Mouse (Mus musculus): ENCODE data around the gene Olfr544. TPM values are rescaled to one million over a fixed set of nuclear protein-coding genes. Genes with fewer than 3 reads are reported as not detected.

Gene Olfr544
- polyA plus RNA-seq (2014; fragmentation: Nextera tagmentation; extraction: Ambion mirVana), result 0.07 and 0.13 TPM in 2 replicates

DNA sequence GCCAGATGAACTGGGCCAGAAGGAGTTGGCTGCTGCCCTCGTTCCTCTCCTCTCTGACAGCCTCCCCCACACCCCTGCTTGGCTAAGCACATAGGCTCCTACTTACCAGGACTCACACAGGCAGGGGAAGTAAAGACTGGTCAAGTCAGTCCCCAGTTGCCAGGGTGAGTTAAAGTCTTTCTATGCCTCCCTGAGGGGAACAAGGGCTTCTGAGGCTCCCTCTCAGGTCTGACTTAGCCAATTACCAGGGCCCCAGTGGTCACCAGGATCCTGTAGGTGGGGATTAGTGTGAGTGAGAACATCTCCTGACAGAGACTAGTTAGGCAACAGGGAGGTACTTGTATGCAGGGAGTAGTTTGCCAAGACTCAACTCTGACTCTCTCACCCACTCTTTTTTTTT is at the start of gene Olfr544:
Gene Olfr544, minus strand, starts transcription at position 153 of the 400 bp plus-strand sequence.
- Histone ChIP-seq H3K4me1 (ENCODE audit: control insufficient read depth, insufficient read depth, low read length) (peaks cover 2% of the 10 kb centered on the region; the same call in 1 of the 2 replicates), H3K27ac (ENCODE audit: low read depth, low read length) (no peak within 1 kb of the TSS), H3K4me2 (no peak within 1 kb of the TSS), H3K9me3 (replicated peaks; ENCODE audit: control insufficient read depth, low read length) (no peaks in the 10 kb centered on the region), H3K9ac (ENCODE audit: low read depth, low read length) (no peak within 1 kb of the TSS), H3K36me3 (ENCODE audit: control insufficient read depth, insufficient read depth, low read length) (no peaks in the 10 kb centered on the region), H3K27me3 (ENCODE audit: control insufficient read depth, insufficient read depth, low read length) (no peaks in the 10 kb centered on the region), H3K4me3 (ENCODE audit: low read depth, low read length) (no peak within 1 kb of the TSS)
- no peak for ATAC-seq (replicated peaks; ENCODE audit: insufficient number of reproducible peaks, low FRiP score, low TSS enrichment)
- WGBS (ENCODE audit: insufficient replicate concordance), result 60% methylated on average over 1 of the region's 1 CpGs

- no peak within 1 kb of the TSS for H3K4me3 ChIP-seq (ENCODE audit: low read depth, low read length)
- H3K36me3 ChIP-seq (ENCODE audit: control insufficient read depth, insufficient read depth, low read length), result no peaks in the 10 kb centered on the region
- H3K4me1 ChIP-seq (ENCODE audit: control insufficient read depth, insufficient read depth, low read length), result no peaks in the 10 kb centered on the region
- WGBS (ENCODE audit: insufficient replicate concordance), result 67% methylated on average over 1 of the region's 1 CpGs
- no peak within 1 kb of the TSS for H3K9ac ChIP-seq (ENCODE audit: low read depth, low read length)
- H3K27me3 ChIP-seq (ENCODE audit: control insufficient read depth, insufficient read depth, low read length), result no peaks in the 10 kb centered on the region
- no peak within 1 kb of the TSS for H3K27ac ChIP-seq (ENCODE audit: low read depth, low read length)
- H3K9me3 ChIP-seq (replicated peaks; ENCODE audit: control insufficient read depth, low read length), result no peaks in the 10 kb centered on the region
- H3K4me2 ChIP-seq, result no peak within 1 kb of the TSS
- no peak for ATAC-seq (replicated peaks; ENCODE audit: insufficient number of reproducible peaks, low FRiP score, low TSS enrichment)
Measured at GRCm38 (mm10) chr7:102534449-102534848, 46.3 kb upstream of the Olfr544 start, which contains the start of gene Olfr547. Olfr547 (plus strand) TSS chr7:102534749.

- no peak for ATAC-seq (replicated peaks; ENCODE audit: insufficient number of reproducible peaks, low FRiP score, low TSS enrichment)
- WGBS (ENCODE audit: insufficient replicate concordance), result 67% methylated on average over 1 of the region's 1 CpGs
- Histone ChIP-seq H3K4me1 (ENCODE audit: control insufficient read depth, insufficient read depth, low read length) (no peaks in the 10 kb centered on the region), H3K9me3 (replicated peaks; ENCODE audit: control insufficient read depth, low read length) (no peaks in the 10 kb centered on the region), H3K27me3 (ENCODE audit: control insufficient read depth, insufficient read depth, low read length) (no peaks in the 10 kb centered on the region), H3K27ac (ENCODE audit: low read depth, low read length) (no peak overlapping the region), H3K4me2 (no peak overlapping the region), H3K36me3 (ENCODE audit: control insufficient read depth, insufficient read depth, low read length) (no peaks in the 10 kb centered on the region), H3K9ac (ENCODE audit: low read depth, low read length) (no peak overlapping the region), H3K4me3 (ENCODE audit: low read depth, low read length) (no peak overlapping the region)
Measured at GRCm38 (mm10) chr7:102529052-102529451, 40.9 kb upstream of the Olfr544 start.

GRCm38 (mm10) chr7:102517051-102517335 is 28.9 kb upstream of the Olfr544 start:
- ATAC-seq (replicated peaks; ENCODE audit: insufficient number of reproducible peaks, low FRiP score, low TSS enrichment), result no peak
- WGBS (ENCODE audit: insufficient replicate concordance), result 72% methylated on average over 2 of the region's 2 CpGs

DNA sequence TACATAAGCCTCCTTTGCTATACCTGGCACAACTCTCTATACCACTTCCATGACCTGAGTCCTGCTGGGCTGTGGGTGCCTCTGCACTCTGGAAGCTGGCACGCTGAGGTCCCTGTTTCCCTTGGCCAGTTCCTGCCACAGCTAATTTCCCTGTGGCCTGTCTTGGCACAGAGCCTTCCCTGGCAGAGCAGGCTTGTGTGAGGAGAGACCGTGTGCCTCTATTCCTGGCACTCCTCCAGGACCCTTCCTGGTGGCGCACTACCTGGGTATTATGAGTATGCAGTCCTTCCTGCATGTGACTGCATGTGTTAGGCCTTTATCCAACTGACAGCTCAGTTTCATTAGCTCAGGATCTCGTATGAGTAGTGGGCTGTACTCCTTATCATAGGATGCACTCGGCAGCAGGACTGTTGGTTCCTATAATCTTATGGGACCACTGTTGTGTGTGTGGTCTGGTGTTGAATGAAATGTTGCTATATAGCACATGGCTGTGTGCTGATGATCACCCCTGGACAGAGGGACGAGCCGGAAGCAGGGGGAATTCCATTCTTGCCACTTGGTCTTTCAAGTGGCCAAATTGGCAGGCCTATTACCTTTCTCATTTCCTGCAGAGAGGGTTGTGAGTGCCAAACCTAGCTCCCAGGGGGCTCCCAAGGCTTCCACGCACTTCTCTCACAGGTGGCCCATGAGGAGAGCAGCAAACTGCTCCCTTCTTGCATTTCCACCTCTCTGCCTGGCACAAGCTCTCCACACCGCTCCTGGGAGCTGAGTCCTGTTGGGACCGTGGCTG is 28.3 kb upstream of the Olfr544 start:
- no peak overlapping the region for H3K4me2 ChIP-seq
- no peaks in the 10 kb centered on the region for H3K36me3 ChIP-seq (ENCODE audit: control insufficient read depth, insufficient read depth, low read length)
- peaks cover 10% of the 10 kb centered on the region; the same call in 1 of the 2 replicates for H3K27me3 ChIP-seq (ENCODE audit: control insufficient read depth, insufficient read depth, low read length)
- H3K27ac ChIP-seq (ENCODE audit: low read depth, low read length), result no peak overlapping the region
- WGBS (ENCODE audit: insufficient replicate concordance), result 65% methylated on average over 10 of the region's 10 CpGs
- ATAC-seq (replicated peaks; ENCODE audit: insufficient number of reproducible peaks, low FRiP score, low TSS enrichment), result no peak
- H3K9ac ChIP-seq (ENCODE audit: low read depth, low read length), result no peak overlapping the region
- no peaks in the 10 kb centered on the region for H3K4me1 ChIP-seq (ENCODE audit: control insufficient read depth, insufficient read depth, low read length)
- H3K9me3 ChIP-seq (replicated peaks; ENCODE audit: control insufficient read depth, low read length), result no peaks in the 10 kb centered on the region
- no peak overlapping the region for H3K4me3 ChIP-seq (ENCODE audit: low read depth, low read length)

More at GRCm38 (mm10) chr7:102517051-102517335, 28.9 kb upstream of the Olfr544 start:
- no peak overlapping the region for H3K9ac ChIP-seq (ENCODE audit: low read depth, low read length)
- no peaks in the 10 kb centered on the region for H3K36me3 ChIP-seq (ENCODE audit: control insufficient read depth, insufficient read depth, low read length)
- H3K4me2 ChIP-seq, result no peak overlapping the region
- H3K4me3 ChIP-seq (ENCODE audit: low read depth, low read length), result no peak overlapping the region
- no peaks in the 10 kb centered on the region for H3K9me3 ChIP-seq (replicated peaks; ENCODE audit: control insufficient read depth, low read length)
- no peaks in the 10 kb centered on the region for H3K4me1 ChIP-seq (ENCODE audit: control insufficient read depth, insufficient read depth, low read length)
- H3K27me3 ChIP-seq (ENCODE audit: control insufficient read depth, insufficient read depth, low read length), result peaks cover 7% of the 10 kb centered on the region; the same call in 1 of the 2 replicates
- H3K27ac ChIP-seq (ENCODE audit: low read depth, low read length), result no peak overlapping the region

- 30% methylated on average over 4 of the region's 4 CpGs for WGBS (ENCODE audit: insufficient replicate concordance)
- peaks cover 10% of the 10 kb centered on the region; the same call in 1 of the 2 replicates for H3K27me3 ChIP-seq (ENCODE audit: control insufficient read depth, insufficient read depth, low read length)
- H3K4me1 ChIP-seq (ENCODE audit: control insufficient read depth, insufficient read depth, low read length), result no peaks in the 10 kb centered on the region
- H3K4me2 ChIP-seq, result no peak overlapping the region
- no peaks in the 10 kb centered on the region for H3K9me3 ChIP-seq (replicated peaks; ENCODE audit: control insufficient read depth, low read length)
- H3K9ac ChIP-seq (ENCODE audit: low read depth, low read length), result no peak overlapping the region
- no peak overlapping the region for H3K27ac ChIP-seq (ENCODE audit: low read depth, low read length)
- H3K36me3 ChIP-seq (ENCODE audit: control insufficient read depth, insufficient read depth, low read length), result no peaks in the 10 kb centered on the region
- no peak overlapping the region for H3K4me3 ChIP-seq (ENCODE audit: low read depth, low read length)
- no peak for ATAC-seq (replicated peaks; ENCODE audit: insufficient number of reproducible peaks, low FRiP score, low TSS enrichment)
Measured at GRCm38 (mm10) chr7:102514144-102514543, 26.0 kb upstream of the Olfr544 start.

DNA sequence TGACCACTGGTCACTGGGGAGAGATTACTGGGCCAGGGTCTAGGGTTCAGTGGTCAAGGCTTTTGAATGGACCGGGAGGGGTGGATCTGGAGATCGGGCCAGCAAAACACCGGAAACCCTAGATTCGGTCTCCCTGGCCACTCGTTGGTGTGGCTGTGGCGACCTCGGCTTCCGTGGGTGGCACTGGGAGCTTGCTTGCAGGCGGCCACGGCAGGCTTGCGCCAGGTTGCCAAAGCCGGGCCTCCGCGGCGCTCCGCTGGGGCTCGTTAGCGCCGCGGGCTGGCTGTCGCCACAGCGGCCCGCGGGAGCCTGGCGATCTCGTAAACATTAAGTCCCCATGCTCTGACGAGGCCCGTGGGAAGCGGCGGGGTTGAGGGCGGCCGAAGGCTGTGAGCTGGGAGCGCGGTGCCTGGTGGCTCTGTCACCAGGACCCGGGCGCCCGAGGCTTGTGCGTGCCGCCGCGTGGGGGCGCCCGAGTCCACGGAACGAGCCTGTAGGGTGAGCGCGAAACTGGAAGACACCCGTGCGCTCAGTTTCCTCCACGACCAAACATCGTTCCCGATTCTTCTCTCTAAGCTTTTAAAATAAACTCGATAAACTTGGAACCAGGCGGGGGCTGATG is 24.8 kb upstream of the Olfr544 start:
- Histone ChIP-seq H3K36me3 (ENCODE audit: control insufficient read depth, insufficient read depth, low read length) (no peaks in the 10 kb centered on the region), H3K4me2 (peak overlapping the region; percentile 94), H3K4me1 (ENCODE audit: control insufficient read depth, insufficient read depth, low read length) (no peaks in the 10 kb centered on the region), H3K27ac (ENCODE audit: low read depth, low read length) (no peak overlapping the region), H3K27me3 (ENCODE audit: control insufficient read depth, insufficient read depth, low read length) (peaks cover 10% of the 10 kb centered on the region; the same call in 1 of the 2 replicates), H3K9ac (ENCODE audit: low read depth, low read length) (peak overlapping the region; percentile 72), H3K4me3 (ENCODE audit: low read depth, low read length) (peak overlapping the region; percentile 56), H3K9me3 (replicated peaks; ENCODE audit: control insufficient read depth, low read length) (no peaks in the 10 kb centered on the region)
- WGBS (ENCODE audit: insufficient replicate concordance), result under 1% methylated on average over 50 of the region's 54 CpGs
- ATAC-seq (replicated peaks; ENCODE audit: insufficient number of reproducible peaks, low FRiP score, low TSS enrichment), result peak; percentile 88

GRCm38 (mm10) chr7:102511927-102512326 is 23.8 kb upstream of the Olfr544 start:
- Histone ChIP-seq H3K4me1 (ENCODE audit: control insufficient read depth, insufficient read depth, low read length) (no peaks in the 10 kb centered on the region), H3K9me3 (replicated peaks; ENCODE audit: control insufficient read depth, low read length) (no peaks in the 10 kb centered on the region), H3K36me3 (ENCODE audit: control insufficient read depth, insufficient read depth, low read length) (no peaks in the 10 kb centered on the region), H3K9ac (ENCODE audit: low read depth, low read length) (no peak overlapping the region), H3K4me2 (no peak overlapping the region), H3K27ac (ENCODE audit: low read depth, low read length) (no peak overlapping the region), H3K27me3 (ENCODE audit: control insufficient read depth, insufficient read depth, low read length) (peaks cover 10% of the 10 kb centered on the region; the same call in 1 of the 2 replicates), H3K4me3 (ENCODE audit: low read depth, low read length) (no peak overlapping the region)
- WGBS (ENCODE audit: insufficient replicate concordance), result 91% methylated on average over 10 of the region's 10 CpGs
- no peak for ATAC-seq (replicated peaks; ENCODE audit: insufficient number of reproducible peaks, low FRiP score, low TSS enrichment)
